Mouse (Mus musculus): ENCODE results near the gene Atp8b4.

DNA sequence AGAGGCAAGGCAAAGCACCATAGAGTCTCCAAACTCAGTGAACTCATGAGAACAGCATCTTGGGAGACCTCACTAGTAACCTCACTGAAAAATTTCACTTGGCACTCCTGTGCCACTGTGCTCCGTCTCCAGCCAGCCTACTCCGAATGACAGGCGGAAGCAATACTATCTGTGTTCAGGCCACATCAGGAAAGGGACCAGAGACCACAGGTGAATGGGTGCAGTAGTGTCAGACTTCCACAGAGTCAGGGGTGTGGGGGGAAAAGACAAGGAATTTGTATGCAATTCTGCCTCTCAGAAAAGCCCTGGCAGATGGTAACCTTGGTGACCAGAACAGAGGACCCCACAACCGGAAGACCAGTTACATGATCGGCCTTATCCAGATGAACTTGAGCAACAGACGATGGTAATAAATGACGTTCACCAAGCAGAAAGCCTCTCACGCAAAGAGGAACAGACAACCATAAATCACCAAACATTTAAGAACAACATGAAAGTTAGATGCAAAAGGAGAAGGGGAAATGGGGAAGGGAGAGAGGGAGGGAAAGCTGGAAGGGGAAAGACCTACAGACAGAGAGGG lies 112.9 kb downstream of the Atp8b4 start:
- TF ChIP-seq CTCF (conservative IDR thresholded peaks at IDR 0.05; ENCODE audit: insufficient read depth, insufficient read length, low read depth, low read length) (no peak), POLR2A (IDR thresholded peaks at IDR 0.05; ENCODE audit: low read depth, low read length) (no peak)

Data from kidney, adult 2 months (tissue).